Mouse (Mus musculus) heart, postnatal 0 days (tissue): Measurements from ENCODE around the gene 4930415O20Rik.

Experiments used
- CTCF ChIP-seq: IDR thresholded peaks from 2 replicates; pipeline ENCODE4 v1.5.1; 2016; ENCODE audit warnings: antibody characterized with exemption, control low read depth, low read depth
- EP300 ChIP-seq: IDR thresholded peaks from 2 replicates; pipeline ENCODE4 v1.6.1; 2016; ENCODE audit warnings: antibody characterized with exemption, low read depth

DNA sequence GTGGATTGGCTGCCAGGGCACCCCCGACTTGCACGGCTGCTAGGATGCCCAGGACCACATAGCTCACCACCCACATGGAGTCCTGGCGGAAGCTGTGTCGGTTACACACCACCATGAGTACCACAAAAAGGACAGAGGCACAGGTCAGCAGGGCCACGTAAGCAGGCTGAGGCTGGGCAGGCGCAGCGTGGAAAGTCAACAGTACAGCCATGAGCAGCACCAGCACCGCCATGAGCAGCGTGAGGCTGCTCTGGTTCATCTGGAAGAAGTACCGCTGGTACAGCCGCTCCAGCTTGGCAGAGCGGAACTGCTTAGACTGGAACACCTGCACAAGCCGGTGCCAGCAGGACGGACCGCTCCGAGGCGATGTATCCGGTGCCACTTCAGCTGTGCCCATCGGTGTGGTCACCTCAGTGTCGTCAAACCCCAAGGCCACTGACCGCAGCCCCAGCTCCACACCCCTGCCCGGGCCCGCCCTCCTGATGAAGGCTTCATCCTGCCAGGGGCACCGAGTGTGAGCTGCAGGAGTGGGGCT lies 33.3 kb downstream of the 4930415O20Rik start:
- no peak for TF ChIP-seq CTCF
- TF ChIP-seq EP300 = no peak
